Mouse (Mus musculus) embryonic facial prominence, embryonic 12.5 days (tissue): ENCODE data around the gene 4933402J07Rik. TPM values are rescaled to one million over a fixed set of nuclear protein-coding genes. Genes with fewer than 3 reads are reported as not detected.

ENCODE experiments used
- ATAC-seq: fragments of 200-750 bp; cut with Nextera tagmentation; 2 replicates; pipeline ENCODE4 v1.8.0; 2017; ENCODE audit not compliant: insufficient number of reproducible peaks, insufficient read depth, low FRiP score, low TSS enrichment
- H3K27ac ChIP-seq: fragments of 300-500 bp; sonication (generic); 2 replicates; pipeline ENCODE4 v1.5.1; 2016; ENCODE audit warnings: mild to moderate bottlenecking
- H3K27me3 ChIP-seq: fragments of 300-500 bp; sonication (generic); 2 replicates; pipeline ENCODE4 v1.6.1; 2016; ENCODE audit warnings: mild to moderate bottlenecking, moderate library complexity
- H3K36me3 ChIP-seq: fragments of 300-500 bp; sonication (generic); 2 replicates; pipeline ENCODE4 v1.6.1; 2016; ENCODE audit warnings: mild to moderate bottlenecking
- H3K4me1 ChIP-seq: fragments of 300-500 bp; sonication (generic); 2 replicates; pipeline ENCODE4 v1.6.1; 2016
- H3K4me2 ChIP-seq: fragments of 300-500 bp; sonication (generic); replicated peaks from 2 replicates; pipeline ENCODE4 v1.6.1; 2016; ENCODE audit warnings: mild to moderate bottlenecking, moderate library complexity
- H3K4me3 ChIP-seq: fragments of 300-500 bp; sonication (generic); 2 replicates; pipeline ENCODE4 v1.5.1; 2016; ENCODE audit warnings: mild to moderate bottlenecking
- H3K9ac ChIP-seq: fragments of 300-500 bp; sonication (generic); 2 replicates; pipeline ENCODE4 v1.6.1; 2016; ENCODE audit warnings: mild to moderate bottlenecking, moderate library complexity
- H3K9me3 ChIP-seq: fragments of 300-500 bp; sonication (generic); 2 replicates; pipeline ENCODE4 v1.6.1; 2016; ENCODE audit warnings: mild to moderate bottlenecking, moderate library complexity
- WGBS: fragments of 180-500 bp; shearing (Covaris S2); methylation state at CpG from one replicate; pipeline ENCODE4 v1.1.7; 2016; 5-methylcytosine and 5-hydroxymethylcytosine counted together
- polyA plus RNA-seq: library from polyadenylated mRNA; unstranded; fragments of >200 nt; fragmentation: Nextera tagmentation; extraction: Ambion mirVana; gene quantifications from 2 replicates; pipeline ENCODE4 v1.2.1, GENCODE M21; 2016

4933402J07Rik gene
- not detected in 2 replicates for polyA plus RNA-seq

DNA sequence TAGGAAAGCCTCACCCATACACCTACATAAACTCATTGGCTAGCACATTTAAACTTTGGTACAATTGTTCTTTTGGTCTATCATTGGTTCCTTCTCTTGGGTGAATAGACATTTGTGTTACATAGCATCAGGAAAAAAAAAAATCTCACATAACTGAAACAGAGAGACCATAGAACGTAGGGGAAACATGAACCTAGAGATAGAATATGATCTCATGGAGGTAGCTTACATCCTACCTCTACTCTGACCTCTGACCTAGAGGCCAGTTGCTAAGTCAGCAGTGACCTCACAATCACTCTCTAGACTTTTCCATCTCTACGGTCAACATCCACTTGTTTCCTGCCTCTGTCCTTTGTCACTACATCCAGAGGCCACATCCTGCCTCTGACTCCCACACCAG, at the start of gene 4933402J07Rik:
4933402J07Rik (plus strand) TSS at position 301 of the 400 bp plus-strand sequence.
- 71% methylated on average over 2 of the region's 2 CpGs for WGBS
- Histone ChIP-seq H3K9me3 (no peaks in the 10 kb centered on the region), H3K4me3 (no peak within 1 kb of the TSS), H3K9ac (no peak within 1 kb of the TSS), H3K4me2 (no peak within 1 kb of the TSS), H3K4me1 (no peaks in the 10 kb centered on the region), H3K36me3 (no peaks in the 10 kb centered on the region), H3K27ac (no peak within 1 kb of the TSS), H3K27me3 (no peaks in the 10 kb centered on the region)
- ATAC-seq, result no peak

- ATAC-seq, result no peak
- Histone ChIP-seq H3K4me3 (no peak overlapping the region), H3K4me1 (no peaks in the 10 kb centered on the region), H3K9me3 (no peaks in the 10 kb centered on the region), H3K4me2 (no peak overlapping the region), H3K36me3 (no peaks in the 10 kb centered on the region), H3K27me3 (no peaks in the 10 kb centered on the region), H3K9ac (no peak overlapping the region), H3K27ac (no peak overlapping the region)
- 94% methylated on average over 3 of the region's 3 CpGs for WGBS
Measured at GRCm38 (mm10) chr8:87517132-87517531, 46.5 kb upstream of the 4933402J07Rik start.

GRCm38 (mm10) chr8:87525006-87525405, 38.6 kb upstream of the 4933402J07Rik start:
- WGBS, result 55% methylated on average over 1 of the region's 1 CpGs
- no peak overlapping the region for H3K4me3 ChIP-seq
- no peak overlapping the region for H3K4me2 ChIP-seq
- H3K36me3 ChIP-seq, result no peaks in the 10 kb centered on the region
- H3K27me3 ChIP-seq, result no peaks in the 10 kb centered on the region
- no peak overlapping the region for H3K27ac ChIP-seq
- no peak overlapping the region for H3K9ac ChIP-seq
- no peaks in the 10 kb centered on the region for H3K9me3 ChIP-seq
- no peaks in the 10 kb centered on the region for H3K4me1 ChIP-seq
- no peak for ATAC-seq

DNA sequence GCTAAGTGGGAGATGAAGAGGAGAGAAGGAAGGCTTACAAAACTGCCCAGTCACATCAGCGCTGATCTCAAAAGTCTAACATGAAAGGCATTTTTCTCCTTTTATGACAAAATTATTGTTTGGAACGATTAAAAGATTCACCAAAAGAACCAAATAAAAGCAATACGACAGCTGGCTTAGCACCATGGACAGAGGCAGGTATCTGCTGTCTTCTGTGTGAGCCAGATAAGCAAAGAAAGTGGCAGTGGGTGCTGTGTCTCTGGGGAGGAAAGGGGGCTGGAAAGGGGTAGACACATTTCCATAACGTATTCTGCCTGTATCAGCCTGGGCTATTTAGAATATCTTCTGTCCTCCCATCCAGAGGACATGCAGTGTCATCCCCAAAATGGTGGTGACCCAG, 32.5 kb upstream of the 4933402J07Rik start:
- no peak for ATAC-seq
- H3K4me2 ChIP-seq, result no peak overlapping the region
- H3K27ac ChIP-seq, result no peak overlapping the region

GRCm38 (mm10) chr8:87533476-87533875, 30.2 kb upstream of the 4933402J07Rik start:
- Histone ChIP-seq H3K27ac (no peak overlapping the region), H3K9me3 (no peaks in the 10 kb centered on the region), H3K9ac (no peak overlapping the region), H3K4me3 (no peak overlapping the region), H3K27me3 (no peaks in the 10 kb centered on the region), H3K4me2 (no peak overlapping the region), H3K36me3 (no peaks in the 10 kb centered on the region), H3K4me1 (no peaks in the 10 kb centered on the region)
- 74% methylated on average over 4 of the region's 4 CpGs for WGBS
- no peak for ATAC-seq

More for the DNA sequence above, 32.5 kb upstream of the 4933402J07Rik start:
- 64% methylated on average over 4 of the region's 4 CpGs for WGBS
- H3K4me1 ChIP-seq, result no peaks in the 10 kb centered on the region
- no peak overlapping the region for H3K4me3 ChIP-seq
- no peak overlapping the region for H3K9ac ChIP-seq
- no peaks in the 10 kb centered on the region for H3K9me3 ChIP-seq
- no peaks in the 10 kb centered on the region for H3K27me3 ChIP-seq
- no peaks in the 10 kb centered on the region for H3K36me3 ChIP-seq

GRCm38 (mm10) chr8:87534846-87535245, 28.8 kb upstream of the 4933402J07Rik start:
- no peaks in the 10 kb centered on the region for H3K9me3 ChIP-seq
- H3K4me1 ChIP-seq, result peaks cover under 1% of the 10 kb centered on the region
- WGBS, result 40% methylated on average over 2 of the region's 2 CpGs
- H3K27me3 ChIP-seq, result peaks cover 3% of the 10 kb centered on the region; the same call in 1 of the 2 replicates
- no peaks in the 10 kb centered on the region for H3K36me3 ChIP-seq
- no peak overlapping the region for H3K4me2 ChIP-seq
- ATAC-seq, result no peak
- H3K27ac ChIP-seq, result no peak overlapping the region
- H3K9ac ChIP-seq, result no peak overlapping the region
- H3K4me3 ChIP-seq, result no peak overlapping the region

DNA sequence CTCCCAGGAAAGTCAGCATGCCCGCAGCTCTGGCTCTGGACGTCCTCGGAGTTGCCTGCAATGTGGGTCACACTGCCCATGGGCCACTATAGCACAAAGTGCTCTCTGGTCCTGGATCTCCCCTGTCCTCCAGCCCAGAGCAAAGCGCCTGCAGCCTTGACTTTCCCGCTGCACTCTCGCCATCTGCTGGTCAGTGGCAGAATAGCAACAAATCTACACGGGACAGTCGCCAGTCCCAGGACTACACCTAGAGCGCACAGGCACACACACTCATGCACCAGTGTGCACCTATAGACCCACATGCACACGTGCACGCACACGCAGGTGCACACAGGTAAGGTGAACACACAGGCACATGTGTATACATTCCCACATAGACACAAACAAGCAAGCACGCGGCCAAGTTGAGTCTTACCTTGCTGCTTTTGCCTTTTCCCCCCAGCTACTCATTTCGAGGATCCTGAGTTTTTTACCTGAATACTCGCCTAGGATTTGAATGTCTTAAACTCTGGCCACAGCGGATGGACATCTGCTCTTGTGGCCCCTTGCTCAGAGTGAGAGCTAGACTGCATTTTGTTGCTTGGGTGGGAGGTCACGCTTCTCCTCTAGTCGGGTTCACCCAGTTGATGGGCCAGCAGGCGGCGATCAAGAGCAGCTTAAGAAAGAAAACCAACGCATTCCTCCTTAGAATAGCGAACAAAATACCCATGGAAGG, 26.9 kb upstream of the 4933402J07Rik start:
- H3K4me3 ChIP-seq, result no peak overlapping the region
- 7% methylated on average over 23 of the region's 23 CpGs for WGBS
- peak; percentile 78 for ATAC-seq

DNA sequence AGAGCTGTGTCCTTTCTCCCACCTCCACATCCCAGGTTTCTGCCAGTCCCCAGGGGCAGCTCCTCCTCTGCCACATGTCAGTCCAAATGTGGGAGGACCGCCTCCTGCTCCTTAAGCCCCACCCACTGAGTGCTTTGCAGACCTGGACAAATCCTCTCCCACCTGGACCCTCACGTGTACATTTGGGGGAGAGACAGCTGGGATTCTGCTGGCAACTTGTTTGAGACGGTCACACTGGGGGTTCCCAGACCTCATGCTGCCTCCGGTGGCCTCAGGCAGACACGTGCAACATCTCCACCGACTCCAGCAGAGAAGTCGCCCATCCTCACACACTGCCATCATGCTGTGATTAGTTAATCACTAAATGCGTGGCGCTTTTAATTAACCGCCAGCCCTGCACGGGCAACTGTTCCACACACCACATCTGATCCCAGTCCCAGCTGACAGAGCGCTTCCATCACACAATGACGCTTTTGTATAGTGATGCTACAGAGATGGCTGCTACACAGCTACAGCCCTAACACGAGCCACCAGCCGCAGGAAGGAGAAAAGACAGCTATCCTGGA, 23.7 kb upstream of the 4933402J07Rik start:
- Histone ChIP-seq H3K4me3 (no peak overlapping the region), H3K9me3 (no peaks in the 10 kb centered on the region), H3K9ac (no peak overlapping the region), H3K27me3 (peaks cover 3% of the 10 kb centered on the region; the same call in 1 of the 2 replicates), H3K27ac (no peak overlapping the region), H3K36me3 (no peaks in the 10 kb centered on the region), H3K4me2 (peak overlapping the region; percentile 28), H3K4me1 (peaks cover 5% of the 10 kb centered on the region)
- WGBS, result 14% methylated on average over 15 of the region's 15 CpGs
- ATAC-seq, result no peak; the same call in 1 of the 2 replicates

More for the DNA sequence above, 26.9 kb upstream of the 4933402J07Rik start:
- Histone ChIP-seq H3K4me2 (peak overlapping the region; percentile 33; the same call in 1 of the 2 replicates), H3K27me3 (peaks cover 3% of the 10 kb centered on the region; the same call in 1 of the 2 replicates), H3K36me3 (no peaks in the 10 kb centered on the region), H3K9ac (no peak overlapping the region), H3K27ac (no peak overlapping the region), H3K9me3 (no peaks in the 10 kb centered on the region), H3K4me1 (peaks cover 5% of the 10 kb centered on the region)

- ATAC-seq, result no peak
- WGBS, result 59% methylated on average over 4 of the region's 4 CpGs
- Histone ChIP-seq H3K27ac (no peak overlapping the region), H3K9ac (no peak overlapping the region), H3K27me3 (no peaks in the 10 kb centered on the region), H3K9me3 (no peaks in the 10 kb centered on the region), H3K4me3 (no peak overlapping the region), H3K4me1 (no peaks in the 10 kb centered on the region), H3K4me2 (no peak overlapping the region), H3K36me3 (no peaks in the 10 kb centered on the region)
Measured at GRCm38 (mm10) chr8:87549881-87550280, 13.8 kb upstream of the 4933402J07Rik start.

GRCm38 (mm10) chr8:87552801-87553200, 10.9 kb upstream of the 4933402J07Rik start:
- Histone ChIP-seq H3K4me1 (no peaks in the 10 kb centered on the region), H3K27ac (no peak overlapping the region), H3K9ac (no peak overlapping the region), H3K4me2 (no peak overlapping the region), H3K27me3 (no peaks in the 10 kb centered on the region), H3K36me3 (no peaks in the 10 kb centered on the region), H3K9me3 (no peaks in the 10 kb centered on the region), H3K4me3 (no peak overlapping the region)
- ATAC-seq, result no peak
- 55% methylated on average over 1 of the region's 1 CpGs for WGBS

GRCm38 (mm10) chr8:87560801-87561200, 2.9 kb upstream of the 4933402J07Rik start:
- H3K9me3 ChIP-seq, result no peaks in the 10 kb centered on the region
- H3K27ac ChIP-seq, result no peak overlapping the region
- 57% methylated on average over 2 of the region's 2 CpGs for WGBS
- H3K36me3 ChIP-seq, result no peaks in the 10 kb centered on the region
- ATAC-seq, result no peak
- H3K4me1 ChIP-seq, result no peaks in the 10 kb centered on the region
- no peak overlapping the region for H3K4me2 ChIP-seq
- no peak overlapping the region for H3K9ac ChIP-seq
- H3K27me3 ChIP-seq, result no peaks in the 10 kb centered on the region
- H3K4me3 ChIP-seq, result no peak overlapping the region

- ATAC-seq, result no peak
- Histone ChIP-seq H3K27ac (0 out of 2 replicates have a peak overlapping the region, but pooled peaks have one; percentile 30), H3K4me3 (no peak overlapping the region), H3K4me2 (no peak overlapping the region), H3K36me3 (no peaks in the 10 kb centered on the region), H3K4me1 (peaks cover 16% of the 10 kb centered on the region; the same call in 1 of the 2 replicates), H3K9ac (no peak overlapping the region), H3K9me3 (no peaks in the 10 kb centered on the region), H3K27me3 (0 out of 2 replicates have a peak, but pooled peaks cover 4% of the 10 kb centered on the region)
- 80% methylated on average over 5 of the region's 5 CpGs for WGBS
Measured at GRCm38 (mm10) chr8:87569203-87569602, 5.5 kb downstream of the 4933402J07Rik start.
